Mouse (Mus musculus) E14TG2a.4 (cell line): ENCODE results near the gene Dnal4.

Experiments used
- CTCF ChIP-seq: conservative IDR thresholded peaks from 2 replicates; pipeline ENCODE4 v1.5.1; 2014; ENCODE audit warnings: low read length
- NANOG ChIP-seq: IDR thresholded peaks from 2 replicates; pipeline ENCODE4 v1.6.1; 2014; ENCODE audit warnings: borderline replicate concordance, low read length, mixed read lengths
- POU5F1 ChIP-seq: IDR thresholded peaks from 2 replicates; pipeline ENCODE4 v1.6.1; 2014; ENCODE audit warnings: low read length, borderline replicate concordance

DNA sequence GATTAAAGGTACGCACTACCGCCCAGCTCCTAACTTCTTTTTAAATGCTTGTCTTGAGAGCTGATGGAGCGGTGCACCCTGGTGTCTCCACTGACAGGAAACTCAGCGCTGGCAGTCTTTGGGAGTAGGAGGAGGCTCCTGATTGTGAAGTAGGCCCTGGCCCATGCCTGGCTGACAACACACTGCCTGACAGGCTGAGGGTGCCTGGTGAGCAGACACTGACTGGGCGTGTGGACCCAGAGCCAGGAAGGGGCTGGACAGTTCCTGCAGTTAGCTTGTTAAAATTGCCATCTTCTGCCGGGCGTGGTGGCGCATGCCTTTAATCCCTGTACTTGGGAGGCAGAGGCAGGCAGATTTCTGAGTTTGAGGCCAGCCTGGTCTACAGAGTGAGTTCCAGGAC, 27.4 kb downstream of the Dnal4 start:
- TF ChIP-seq CTCF (no peak), POU5F1 (no peak), NANOG (no peak)
